ENCODE assay signal across 8 mouse cellular contexts in the genomic region with DNA sequence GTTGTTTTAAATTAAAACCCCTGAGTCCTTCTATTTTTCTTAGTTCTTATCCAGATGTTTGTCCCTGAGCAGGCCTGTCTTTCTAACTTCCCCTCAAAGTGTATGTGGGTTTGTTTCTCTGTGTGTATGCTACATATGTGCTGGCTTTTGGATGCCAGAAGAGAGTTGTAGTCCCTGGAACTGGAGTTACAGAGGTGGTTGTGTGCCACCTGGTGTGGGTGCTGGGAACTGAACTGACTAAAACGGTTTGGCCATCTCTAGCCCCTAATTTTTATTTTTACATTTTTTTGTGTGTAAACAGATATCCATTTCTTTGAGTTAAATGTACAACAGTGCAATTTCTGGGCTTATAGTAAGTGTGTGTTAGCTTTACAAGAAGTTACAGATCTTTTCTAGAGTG. TPM values are rescaled to one million over a fixed set of nuclear protein-coding genes. Genes with fewer than 3 reads are reported as not detected.
A peak's percentile ranks its signal among the peaks of the same experiment; 100 is the strongest.
DNase-seq lines count a peak whose midpoint lies in the region; ATAC-seq and TF ChIP-seq lines count a peak whose summit lies in the region.

No protein-coding gene starts in this region.

- H3K9ac ChIP-seq in kidney, postnatal 0 days (ENCODE audit: low read depth, low read length): no peak overlapping the region
- H3K9ac ChIP-seq in kidney, embryonic 16.5 days (replicated peaks; ENCODE audit: low read length): no peak overlapping the region
- no peak overlapping the region for H3K9ac ChIP-seq in MEL (ENCODE audit: control insufficient read depth, low read depth, low read length, poor library complexity, severe bottlenecking)
- no peak overlapping the region for H3K9ac ChIP-seq in liver, postnatal 0 days (replicated peaks)

- H3K4me1 ChIP-seq in kidney, postnatal 0 days (replicated peaks; ENCODE audit: insufficient read depth, low read length): no peaks in the 10 kb centered on the region; the same call in 1 of the 2 replicates
- H3K4me1 ChIP-seq in kidney, embryonic 16.5 days (ENCODE audit: insufficient read depth, low read length): 0 out of 2 replicates have a peak, but pooled peaks cover 3% of the 10 kb centered on the region
- H3K4me1 ChIP-seq in MEL (ENCODE audit: control insufficient read depth in 1 of 2, insufficient read depth in 2 of 2, low read length in 2 of 2): peaks cover 0 to 3% of the 10 kb centered on the region in 2 experiments; a peak in 2 of 4 replicates
- H3K4me1 ChIP-seq in cortical plate, adult 2 months (ENCODE audit: control insufficient read depth, insufficient read depth, low read length): no peaks in the 10 kb centered on the region
- H3K4me1 ChIP-seq in liver, postnatal 0 days (ENCODE audit: insufficient read depth): no peaks in the 10 kb centered on the region

- peak; percentile 62 for TF ChIP-seq CTCF in kidney, postnatal 0 days (IDR thresholded peaks at IDR 0.05; ENCODE audit: low read depth)
- peak; percentile 20 to 67 (median 52); a peak in 5 of 6 replicates for TF ChIP-seq CTCF in MEL (IDR thresholded peaks at IDR 0.05 in 2 of 3, conservative IDR thresholded peaks at IDR 0.05 in 1 of 3; ENCODE audit: control insufficient read depth in 1 of 3, insufficient read depth in 1 of 3, low read depth in 2 of 3, low read length in 3 of 3, poor library complexity in 1 of 3, severe bottlenecking in 1 of 3)
- peak; percentile 41 for TF ChIP-seq CTCF in cortical plate, adult 2 months (IDR thresholded peaks at IDR 0.05; ENCODE audit: extremely low read depth, insufficient read depth, low read length)
- peak; percentile 68 for TF ChIP-seq CTCF in liver, postnatal 0 days (IDR thresholded peaks at IDR 0.05; ENCODE audit: low read depth)

- intact Hi-C loops in gastrocnemius, postnatal 36 days (cut with DNase I): loop anchor here (10.0 kb wide), 1 partner anchor 110 kb away; no protein-coding TSS in a partner anchor

- no peak overlapping the region for H3K27ac ChIP-seq in kidney, postnatal 0 days
- no peak overlapping the region for H3K27ac ChIP-seq in kidney, embryonic 16.5 days (ENCODE audit: low read length)
- H3K27ac ChIP-seq in MEL (ENCODE audit: control insufficient read depth, low read depth, low read length): no peak overlapping the region
- H3K27ac ChIP-seq in cortical plate, adult 2 months (ENCODE audit: insufficient read depth, low read length): no peak overlapping the region
- H3K27ac ChIP-seq in liver, postnatal 0 days (ENCODE audit: low read depth): no peak overlapping the region

- no peak for ATAC-seq in kidney, postnatal 0 days (replicated peaks; ENCODE audit: low FRiP score, low read depth)
- ATAC-seq in kidney, embryonic 16.5 days (ENCODE audit: low FRiP score, low TSS enrichment): no peak
- no peak for ATAC-seq in liver, postnatal 0 days
- ATAC-seq in inflammation-experienced regulatory T-cells, adult 6 months: no peak
- ATAC-seq in granulocyte monocyte progenitor cell, adult 5-6 weeks (replicated peaks; ENCODE audit: poor library complexity, severe bottlenecking): no peak

- no peak for TF ChIP-seq POLR2A in MEL (IDR thresholded peaks at IDR 0.05; ENCODE audit: control insufficient read depth in 1 of 2, insufficient read depth in 1 of 2, low read depth in 1 of 2, low read length in 2 of 2, poor library complexity in 1 of 2)
- no peak for TF ChIP-seq POLR2A in cortical plate, adult 2 months (IDR thresholded peaks at IDR 0.05; ENCODE audit: extremely low read depth, insufficient read depth, low read length)

- DNase-seq in kidney, postnatal 0 days (ENCODE audit: low spot score): peak; percentile 50
- peak; percentile 68 for DNase-seq in MEL (ENCODE audit: low read depth, low spot score)
- peak; percentile 30 for DNase-seq in liver, postnatal 0 days
- no peak for DNase-seq in gastrocnemius, postnatal 36 days

- peak; percentile 62 for TF ChIP-seq RAD21 in MEL (IDR thresholded peaks at IDR 0.05; ENCODE audit: low read depth, low read length)

- TF ChIP-seq EP300 in MEL (IDR thresholded peaks at IDR 0.05; ENCODE audit: low read depth in 1 of 2, low read length in 2 of 2): no peak
- TF ChIP-seq EP300 in liver, postnatal 0 days (IDR thresholded peaks at IDR 0.05; ENCODE audit: low read depth): no peak

- no peak overlapping the region for H3K4me3 ChIP-seq in kidney, postnatal 0 days (replicated peaks; ENCODE audit: low read depth, low read length)
- no peak overlapping the region for H3K4me3 ChIP-seq in kidney, embryonic 16.5 days (ENCODE audit: low read length)
- no peak overlapping the region for H3K4me3 ChIP-seq in MEL (ENCODE audit: control insufficient read depth in 1 of 2, insufficient read depth in 1 of 2, low read depth in 2 of 2, low read length in 2 of 2)
- H3K4me3 ChIP-seq in cortical plate, adult 2 months (ENCODE audit: insufficient read depth, low read length): no peak overlapping the region
- H3K4me3 ChIP-seq in liver, postnatal 0 days (ENCODE audit: low read depth, low read length): no peak overlapping the region

- WGBS in kidney, postnatal 0 days: 14% methylated on average over 1 of the region's 1 CpGs
- 32% methylated on average over 1 of the region's 1 CpGs for WGBS in kidney, embryonic 16.5 days
- 13% methylated on average over 1 of the region's 1 CpGs for WGBS in liver, postnatal 0 days (ENCODE audit: insufficient replicate concordance)

- H3K9me3 ChIP-seq in kidney, postnatal 0 days (replicated peaks; ENCODE audit: low read length): no peaks in the 10 kb centered on the region
- no peaks in the 10 kb centered on the region for H3K9me3 ChIP-seq in kidney, embryonic 16.5 days (ENCODE audit: low read length)
- H3K9me3 ChIP-seq in MEL (replicated peaks; ENCODE audit: insufficient read depth, low read length): no peaks in the 10 kb centered on the region
- no peaks in the 10 kb centered on the region for H3K9me3 ChIP-seq in liver, postnatal 0 days (ENCODE audit: low read length)

- no peak overlapping the region for H3K4me2 ChIP-seq in kidney, postnatal 0 days (ENCODE audit: low read length)
- no peak overlapping the region for H3K4me2 ChIP-seq in kidney, embryonic 16.5 days (replicated peaks; ENCODE audit: low read depth, low read length)
- no peak overlapping the region for H3K4me2 ChIP-seq in liver, postnatal 0 days (ENCODE audit: low read depth, low read length)

- no peaks in the 10 kb centered on the region for H3K27me3 ChIP-seq in kidney, postnatal 0 days (ENCODE audit: insufficient read depth, low read length)
- H3K27me3 ChIP-seq in kidney, embryonic 16.5 days (ENCODE audit: insufficient read depth, low read length): peaks cover 5% of the 10 kb centered on the region; the same call in 1 of the 2 replicates
- no peaks in the 10 kb centered on the region for H3K27me3 ChIP-seq in MEL (ENCODE audit: control insufficient read depth in 1 of 2, insufficient read depth in 2 of 2, low read length in 2 of 2)
- H3K27me3 ChIP-seq in liver, postnatal 0 days (ENCODE audit: insufficient read depth, low read length): peaks cover 19% of the 10 kb centered on the region

- no peaks in the 10 kb centered on the region for H3K79me2 ChIP-seq in MEL (ENCODE audit: control insufficient read depth, insufficient read depth, low read length, poor library complexity)

- H3K36me3 ChIP-seq in kidney, postnatal 0 days (ENCODE audit: insufficient read depth, low read length): no peaks in the 10 kb centered on the region
- peaks cover 2% of the 10 kb centered on the region; the same call in 1 of the 2 replicates for H3K36me3 ChIP-seq in kidney, embryonic 16.5 days (ENCODE audit: insufficient read depth, low read length)
- peaks cover 0 to 5% of the 10 kb centered on the region in 2 experiments; a peak in 2 of 4 replicates for H3K36me3 ChIP-seq in MEL (ENCODE audit: control insufficient read depth in 1 of 2, insufficient read depth in 2 of 2, low read length in 2 of 2)
- H3K36me3 ChIP-seq in liver, postnatal 0 days (replicated peaks; ENCODE audit: insufficient read depth, low read length): no peaks in the 10 kb centered on the region

TF ChIP-seq in MEL, 35 proteins besides CTCF, POLR2A, EP300 and RAD21:
- TF ChIP-seq USF2 (IDR thresholded peaks at IDR 0.05; ENCODE audit: borderline replicate concordance in 1 of 2, insufficient read depth in 1 of 2, low read depth in 1 of 2, low read length in 2 of 2) (no peak), ZC3H11A (IDR thresholded peaks at IDR 0.05; ENCODE audit: low read depth, low read length) (peak; percentile 57), SMC3 (IDR thresholded peaks at IDR 0.05; ENCODE audit: low read depth, low read length) (peak; percentile 83)

RNA-seq across cellular contexts. Expression of a gene that starts 3.0 kb away (rescaled TPM):
- polyA plus RNA-seq in kidney, postnatal 0 days (2015; fragmentation: Nextera tagmentation; extraction: Ambion mirVana): 364 and 400 TPM in 2 replicates
- 634 and 648 TPM in 2 replicates for polyA plus RNA-seq in kidney, embryonic 16.5 days (2015; fragmentation: Nextera tagmentation; extraction: Ambion mirVana)
- total RNA-seq in MEL (2012; rRNA removed): 12.1 and 12.9 TPM in 2 replicates
- 10 to 100 TPM in 1 of 2 experiments, not detected in 1; 30.4 TPM for polyA plus RNA-seq in MEL (2012; ENCODE audit: insufficient read depth in 1 of 2, insufficient read length in 2 of 2, low read depth in 1 of 2, low replicate concordance in 2 of 2, missing spikeins in 1 of 2)
- polyA plus RNA-seq in cortical plate, adult 2 months (2012; rRNA removed): 420 and 423 TPM in 2 replicates
- polyA plus RNA-seq in liver, postnatal 0 days (2015; fragmentation: Nextera tagmentation; extraction: Ambion mirVana): 67.5 and 67.6 TPM in 2 replicates
- total RNA-seq in gastrocnemius, postnatal 36 days (2021): 10 to 100 TPM; 24.2 to 24.8 TPM
- polyA plus RNA-seq in inflammation-experienced regulatory T-cells, adult 6 months (2017; shearing (Covaris generic)): 1 to 10 TPM; 3.7 to 8.0 (median 7.9) TPM
- 4.0 and 8.1 TPM in 2 replicates for total RNA-seq in granulocyte monocyte progenitor cell, adult 5-6 weeks (2014; fragmentation: Nextera tagmentation)
- 5.4 TPM in 2 replicates for total RNA-seq in granulocyte monocyte progenitor cell, adult 5-6 weeks (2017)

Comparison
In these comparisons a context has a peak if more than half of its experiments do, and no peak if none do; other contexts are left out.
1. DNase-seq: peak in kidney, postnatal 0 days (single experiment), MEL (single experiment) and liver, postnatal 0 days (single experiment); none in gastrocnemius, postnatal 36 days (0 of 2).
2. Peak in every context shown above with its lines, with median percentiles within 50 percentile points of each other: CTCF ChIP-seq.